Mouse (Mus musculus): ENCODE measurements around the gene Usmg5.

DNA sequence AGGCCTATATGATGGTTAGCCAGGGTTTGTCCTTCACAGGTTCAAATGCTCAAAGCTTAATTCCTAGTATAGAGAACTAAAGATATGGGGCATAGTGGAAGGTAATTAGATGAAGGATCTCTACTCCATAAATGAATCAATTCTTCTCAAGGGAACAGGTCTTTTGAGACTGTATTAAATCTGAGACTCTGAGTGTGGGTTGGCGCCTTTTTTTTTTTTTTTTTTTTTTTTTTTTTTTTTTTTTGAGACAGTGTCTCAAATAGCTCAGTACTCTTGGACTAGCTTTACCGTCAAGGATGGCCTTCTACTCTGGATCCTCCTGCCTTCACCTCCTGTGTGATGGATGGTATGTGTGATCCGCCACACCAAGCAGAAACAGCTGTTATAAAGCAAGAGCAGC lies 53.9 kb downstream of the Usmg5 start:
- TF ChIP-seq CTCF (IDR thresholded peaks at IDR 0.05; ENCODE audit: low read depth, low read length) (no peak), POLR2A (IDR thresholded peaks at IDR 0.05; ENCODE audit: extremely low read depth, insufficient read depth, low read length) (no peak)
